23 mouse cellular contexts compared by ENCODE assay signal in genomic region chr10:63051267-63051666, GRCm38 (mm10). TPM values are rescaled to one million over a fixed set of nuclear protein-coding genes. Genes with fewer than 3 reads are reported as not detected.
"Had no signal": no experiment of that assay in that cellular context is flagged by ENCODE, and none has a peak within 500 bp of the region (broad histone marks: within the 10 kb centered on the region; RNA-seq: fewer than 3 reads in every experiment).

No protein-coding gene starts in this region.

- H3K4me1 ChIP-seq: lung, embryonic 15.5 days; midbrain, embryonic 13.5 days; midbrain, embryonic 15.5 days; stomach, embryonic 15.5 days had no signal

- H3K9ac ChIP-seq: lung, embryonic 15.5 days; midbrain, embryonic 13.5 days; midbrain, embryonic 15.5 days; neural tube, embryonic 12.5 days; stomach, embryonic 15.5 days had no signal

- ATAC-seq: lung, postnatal 0 days; midbrain, embryonic 13.5 days; midbrain, embryonic 15.5 days had no signal

- DNase-seq: lung, adult 2 months; lung, postnatal 14 days; lung, postnatal 36 days; right cerebral cortex, postnatal 14 days; thymus, adult 2 months; thymus, postnatal 25 days; thymus, postnatal 4 days had no signal

- H3K36me3 ChIP-seq: lung, embryonic 15.5 days; midbrain, embryonic 13.5 days; midbrain, embryonic 15.5 days; neural tube, embryonic 12.5 days; stomach, embryonic 15.5 days had no signal

- H3K9me3 ChIP-seq: lung, embryonic 15.5 days; megakaryocyte, embryonic 14.5 days; midbrain, embryonic 13.5 days; midbrain, embryonic 15.5 days; neural tube, embryonic 12.5 days; stomach, embryonic 15.5 days had no signal

- H3K27ac ChIP-seq: lung, embryonic 15.5 days; macrophage; midbrain, embryonic 13.5 days; midbrain, embryonic 15.5 days; neural tube, embryonic 12.5 days; stomach, embryonic 15.5 days; stomach, postnatal 0 days had no signal

- H3K4me3 ChIP-seq: lung, embryonic 15.5 days; megakaryocyte, embryonic 14.5 days; midbrain, embryonic 13.5 days; midbrain, embryonic 15.5 days; neural tube, embryonic 12.5 days; stomach, embryonic 15.5 days had no signal

- H3K27me3 ChIP-seq: lung, embryonic 15.5 days; megakaryocyte, embryonic 14.5 days; midbrain, embryonic 13.5 days; midbrain, embryonic 15.5 days; neural tube, embryonic 12.5 days; stomach, embryonic 15.5 days had no signal

- H3K4me2 ChIP-seq: lung, embryonic 15.5 days; midbrain, embryonic 11.5 days; midbrain, embryonic 13.5 days; midbrain, embryonic 15.5 days; neural tube, embryonic 12.5 days; stomach, embryonic 15.5 days had no signal

RNA-seq across cellular contexts. Expression of gene Pbld1, which starts 8.7 kb away (rescaled TPM):
- total RNA-seq: midbrain, postnatal 0 days had no signal
- polyA plus RNA-seq: macrophage had no signal

RNA-seq across cellular contexts. Expression of gene Pbld2, which starts 27.2 kb away (rescaled TPM):
- total RNA-seq: megakaryocyte progenitor cell, adult 5-6 weeks; midbrain, postnatal 0 days; monocyte, adult 5-6 weeks had no signal

RNA-seq across cellular contexts. Expression of gene Atoh7, which starts 48.2 kb away (rescaled TPM):
- total RNA-seq: megakaryocyte progenitor cell, adult 5-6 weeks; monocyte, adult 5-6 weeks; neutrophil, adult 5-6 weeks had no signal
- polyA plus RNA-seq: lung, adult 2 months; lung, embryonic 15.5 days; lung, postnatal 0 days; macrophage; spleen, adult 2 months; stomach, postnatal 0 days; testis, adult 2 months had no signal
